Mouse (Mus musculus): ENCODE data around the gene H2-DMb1. TPM values are rescaled to one million over a fixed set of nuclear protein-coding genes. Genes with fewer than 3 reads are reported as not detected.

H2-DMb1 gene
- total and polyA plus RNA-seq, 3 experiments, result 60.7 to 147 (median 102) TPM

DNA sequence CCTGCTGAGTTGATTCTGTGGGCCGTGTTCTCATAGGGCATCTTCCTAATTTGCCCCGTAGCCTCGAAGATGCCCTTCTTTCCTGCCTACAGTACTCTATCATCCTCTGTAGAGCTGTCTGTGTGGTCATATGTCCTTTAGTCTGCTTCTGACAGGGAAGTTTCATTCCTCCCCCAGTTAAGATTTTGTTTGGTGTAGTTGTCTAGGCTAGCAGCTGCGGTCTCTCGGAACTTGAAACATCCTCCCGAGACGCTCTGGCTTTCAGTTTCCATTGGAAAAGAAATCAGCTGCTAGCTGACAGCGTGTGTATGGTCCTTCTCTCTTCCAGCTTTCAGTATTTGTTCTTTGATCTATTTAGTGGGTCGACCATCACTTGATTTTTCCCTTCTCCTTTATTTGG, 48.1 kb upstream of the H2-DMb1 start:
- in situ Hi-C loops (cut with MboI; ENCODE audit: low pct_ligation_motif_present, low pct_unique_long_range_greater_than_20kb, low sequenced_read_pairs), result no loop called here
- Histone ChIP-seq H3K9me3 (replicated peaks; ENCODE audit: low read length) (peaks cover 4% of the 10 kb centered on the region), H3K4me1 (ENCODE audit: control insufficient read depth in 1 of 2, insufficient read depth in 2 of 2) (peaks cover 17 to 35% of the 10 kb centered on the region in 2 experiments), H3K36me3 (replicated peaks in 1 of 2; ENCODE audit: control insufficient read depth in 1 of 2, insufficient read depth in 1 of 2, low read length in 1 of 2) (peaks cover 4 to 14% of the 10 kb centered on the region in 2 experiments), H3K9ac (ENCODE audit: insufficient read depth, low read depth) (no peak overlapping the region), H3K4me2 (ENCODE audit: insufficient read depth, low read depth, poor library complexity, severe bottlenecking) (peak overlapping the region; percentile 3; the same call in 1 of the 2 replicates), H3K27me3 (replicated peaks) (no peaks in the 10 kb centered on the region), H3K4me3 (replicated peaks in 1 of 3; ENCODE audit: low read depth in 2 of 3, low read length in 2 of 3, poor library complexity in 1 of 3) (no peak overlapping the region), H3K27ac (ENCODE audit: insufficient read depth, low read depth) (no peak overlapping the region), H3K79me2 (replicated peaks; ENCODE audit: control insufficient read depth, extremely low read depth, insufficient read depth, poor library complexity, severe bottlenecking) (no peaks in the 10 kb centered on the region)
- TF ChIP-seq EP300 (IDR thresholded peaks at IDR 0.05; ENCODE audit: low read length), result peak; percentile 76
- no peak for TF ChIP-seq RCOR1 (conservative IDR thresholded peaks at IDR 0.05; ENCODE audit: low read depth, low read length)
- peak; percentile 65 for TF ChIP-seq TCF12 (IDR thresholded peaks at IDR 0.05; ENCODE audit: low read depth, low read length)
- TF ChIP-seq KAT2A (IDR thresholded peaks at IDR 0.05; ENCODE audit: insufficient replicate concordance, low read length), result no peak
- no peak for TF ChIP-seq UBTF (IDR thresholded peaks at IDR 0.05; ENCODE audit: low read depth, low read length)
- TF ChIP-seq NELFE (IDR thresholded peaks at IDR 0.05; ENCODE audit: low read depth, low read length), result no peak
- TF ChIP-seq GABPA (IDR thresholded peaks at IDR 0.05; ENCODE audit: insufficient replicate concordance, low read depth, low read length), result no peak
- TF ChIP-seq BHLHE40 (IDR thresholded peaks at IDR 0.05; ENCODE audit: low read depth, low read length), result peak; percentile 44; the same call in 1 of the 2 replicates
- TF ChIP-seq CTCF (conservative IDR thresholded peaks at IDR 0.05 in 1 of 2, IDR thresholded peaks at IDR 0.05 in 1 of 2; ENCODE audit: low read depth in 2 of 2, low read length in 2 of 2), result no peak
- TF ChIP-seq CHD2 (IDR thresholded peaks at IDR 0.05; ENCODE audit: low read length), result peak; percentile 61; the same call in 1 of the 2 replicates
- TF ChIP-seq IRF4 (IDR thresholded peaks at IDR 0.05; ENCODE audit: low read depth, low read length), result peak; percentile 69
- peak; percentile 30; the same call in 1 of the 2 replicates for TF ChIP-seq MAX (IDR thresholded peaks at IDR 0.05; ENCODE audit: low read length)
- TF ChIP-seq ZKSCAN1 (IDR thresholded peaks at IDR 0.05; ENCODE audit: borderline replicate concordance, low read depth, low read length), result no peak
- no peak for TF ChIP-seq USF2 (conservative IDR thresholded peaks at IDR 0.05; ENCODE audit: low read depth, low read length)
- no peak for TF ChIP-seq SMC3 (IDR thresholded peaks at IDR 0.05; ENCODE audit: low read depth, low read length)
- peak; percentile 90 for TF ChIP-seq ETS1 (conservative IDR thresholded peaks at IDR 0.05; ENCODE audit: low read depth, low read length)
- no peak for TF ChIP-seq HCFC1 (IDR thresholded peaks at IDR 0.05; ENCODE audit: low read depth, low read length)
- 0 out of 2 replicates have a peak, but pooled peaks have one; percentile 35 for TF ChIP-seq MAFK (IDR thresholded peaks at IDR 0.05; ENCODE audit: insufficient replicate concordance, low read length)
- 0 out of 2 replicates have a peak, but pooled peaks have one; percentile 46 for TF ChIP-seq MYC (IDR thresholded peaks at IDR 0.05; ENCODE audit: low read depth, low read length)
- no peak for TF ChIP-seq JUND (conservative IDR thresholded peaks at IDR 0.05; ENCODE audit: low read depth, low read length)
- TF ChIP-seq SIN3A (IDR thresholded peaks at IDR 0.05; ENCODE audit: low read length), result peak; percentile 89
- DNase-seq (ENCODE audit: extremely low read depth), result no peak
- dilution Hi-C loops (cut with MboI; ENCODE audit: extremely low pct_ligation_motif_present, extremely low pct_unique_long_range_greater_than_20kb, low sequenced_read_pairs), result no loop called here

DNA sequence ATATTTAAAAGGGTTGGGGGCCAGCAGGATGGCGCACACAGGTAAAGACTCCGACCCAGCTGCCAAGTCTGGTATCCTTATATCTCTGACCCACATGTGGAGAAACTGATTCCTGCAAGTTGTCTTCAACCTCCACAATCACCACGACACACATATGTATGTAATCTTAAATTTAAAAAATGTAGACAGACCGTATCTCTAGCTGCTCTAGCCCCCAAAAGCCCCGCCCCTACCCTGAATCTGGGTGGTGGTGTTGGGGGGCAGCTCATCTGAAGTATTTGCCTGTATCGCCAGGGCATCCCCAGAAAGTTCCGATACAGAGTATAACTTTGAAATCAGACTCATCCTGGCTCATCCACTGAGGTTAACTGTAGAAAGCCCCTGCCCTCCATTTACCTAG, 46.3 kb upstream of the H2-DMb1 start:
- no peaks in the 10 kb centered on the region for H3K27me3 ChIP-seq (replicated peaks)
- peaks cover 13 to 25% of the 10 kb centered on the region in 2 experiments for H3K4me1 ChIP-seq (ENCODE audit: control insufficient read depth in 1 of 2, insufficient read depth in 2 of 2)
- H3K4me3 ChIP-seq (replicated peaks in 1 of 3; ENCODE audit: low read depth in 2 of 3, low read length in 2 of 3, poor library complexity in 1 of 3), result no peak overlapping the region
- DNase-seq (ENCODE audit: extremely low read depth), result no peak
- in situ Hi-C loops (cut with MboI; ENCODE audit: low pct_ligation_motif_present, low pct_unique_long_range_greater_than_20kb, low sequenced_read_pairs), result no loop called here
- H3K27ac ChIP-seq (ENCODE audit: insufficient read depth, low read depth), result no peak overlapping the region
- no peak overlapping the region for H3K4me2 ChIP-seq (ENCODE audit: insufficient read depth, low read depth, poor library complexity, severe bottlenecking)
- H3K9me3 ChIP-seq (replicated peaks; ENCODE audit: low read length), result peaks cover 4% of the 10 kb centered on the region
- no peaks in the 10 kb centered on the region for H3K79me2 ChIP-seq (replicated peaks; ENCODE audit: control insufficient read depth, extremely low read depth, insufficient read depth, poor library complexity, severe bottlenecking)
- H3K9ac ChIP-seq (ENCODE audit: insufficient read depth, low read depth), result no peak overlapping the region
- TF ChIP-seq ZC3H11A (IDR thresholded peaks at IDR 0.05; ENCODE audit: low read depth, low read length) (no peak), POLR2A (IDR thresholded peaks at IDR 0.05; ENCODE audit: low read depth, low read length) (no peak), NRF1 (IDR thresholded peaks at IDR 0.05; ENCODE audit: low read depth, low read length) (no peak), MAFK (IDR thresholded peaks at IDR 0.05; ENCODE audit: insufficient replicate concordance, low read length) (no peak), NELFE (IDR thresholded peaks at IDR 0.05; ENCODE audit: low read depth, low read length) (no peak), CHD2 (IDR thresholded peaks at IDR 0.05; ENCODE audit: low read length) (no peak), ETS1 (conservative IDR thresholded peaks at IDR 0.05; ENCODE audit: low read depth, low read length) (no peak), CTCF (conservative IDR thresholded peaks at IDR 0.05 in 1 of 2, IDR thresholded peaks at IDR 0.05 in 1 of 2; ENCODE audit: low read depth in 2 of 2, low read length in 2 of 2) (no peak), SIN3A (IDR thresholded peaks at IDR 0.05; ENCODE audit: low read length) (no peak), RAD21 (IDR thresholded peaks at IDR 0.05; ENCODE audit: low read depth, low read length) (no peak), BHLHE40 (IDR thresholded peaks at IDR 0.05; ENCODE audit: low read depth, low read length) (no peak), E2F4 (IDR thresholded peaks at IDR 0.05; ENCODE audit: insufficient replicate concordance, low read depth, low read length) (no peak)
- dilution Hi-C loops (cut with MboI; ENCODE audit: extremely low pct_ligation_motif_present, extremely low pct_unique_long_range_greater_than_20kb, low sequenced_read_pairs), result no loop called here
- H3K36me3 ChIP-seq (replicated peaks in 1 of 2; ENCODE audit: control insufficient read depth in 1 of 2, insufficient read depth in 1 of 2, low read length in 1 of 2), result peaks cover 7 to 26% of the 10 kb centered on the region in 2 experiments
